Mouse (Mus musculus): ENCODE measurements at regions not wholly inside any gene's neighbourhood (a gene's known extent, or its start where the extent isn't known, plus 50 kb on each side); places are given as distances from the start of the nearest gene placed in this dataset.

DNA sequence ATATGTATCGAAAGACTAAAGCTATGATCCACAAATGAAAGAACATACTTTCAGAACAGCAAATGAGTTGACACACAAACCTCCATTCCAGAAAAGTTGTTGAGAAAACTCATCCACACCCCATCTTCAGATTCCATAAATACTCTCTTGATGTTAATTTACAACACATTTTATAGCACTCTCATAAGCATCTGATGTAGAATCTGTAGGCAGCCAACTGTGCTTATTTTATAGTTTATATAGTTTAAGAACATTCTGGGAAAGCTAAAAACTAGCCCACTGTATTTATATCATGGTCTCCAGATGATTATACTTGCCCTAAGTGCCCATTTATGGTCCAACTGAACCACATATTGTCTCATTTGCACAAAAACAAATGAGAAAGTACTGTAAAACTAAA is 120.8 kb upstream of the Arhgef26 start:
- WGBS: 91% methylated on average over 1 of the region's 1 CpGs
- no peak overlapping the region for H3K4me3 ChIP-seq (replicated peaks; ENCODE audit: low read depth, low read length)
- no peaks in the 10 kb centered on the region for H3K4me1 ChIP-seq (replicated peaks; ENCODE audit: insufficient read depth, low read length)
- DNase-seq (ENCODE audit: low spot score): no peak
- no peak for TF ChIP-seq CTCF (IDR thresholded peaks at IDR 0.05; ENCODE audit: low read depth)
- no peaks in the 10 kb centered on the region for H3K27me3 ChIP-seq (ENCODE audit: insufficient read depth, low read length)
- no peak overlapping the region for H3K9ac ChIP-seq (ENCODE audit: low read depth, low read length)
- H3K27ac ChIP-seq: no peak overlapping the region
- no peak for ATAC-seq (replicated peaks; ENCODE audit: low FRiP score, low read depth)
- H3K36me3 ChIP-seq (ENCODE audit: insufficient read depth, low read length): no peaks in the 10 kb centered on the region
- H3K4me2 ChIP-seq (ENCODE audit: low read length): no peak overlapping the region
- no peaks in the 10 kb centered on the region for H3K9me3 ChIP-seq (replicated peaks; ENCODE audit: low read length)

DNA sequence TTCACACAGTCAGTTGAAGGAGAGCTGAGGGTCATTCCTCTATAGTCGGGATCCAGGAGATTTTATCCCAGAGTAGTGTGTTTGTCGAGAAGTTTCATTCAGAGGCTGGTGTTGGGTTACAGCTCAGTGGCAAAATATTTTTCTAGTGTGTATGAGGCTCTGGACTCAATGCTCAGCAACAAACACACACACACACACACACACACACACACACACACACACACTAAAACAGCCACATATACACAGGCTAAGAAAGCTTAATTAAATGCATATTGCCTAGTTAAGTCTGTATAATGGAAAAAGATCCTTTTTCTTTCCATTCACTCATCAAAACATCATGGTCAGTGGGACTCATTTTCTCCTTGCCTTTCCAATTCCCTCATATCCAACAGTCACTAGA is 110.4 kb upstream of the Arhgef26 start:
- ATAC-seq (replicated peaks; ENCODE audit: low FRiP score, low read depth) (no peak), DNase-seq (ENCODE audit: low spot score) (no peak)
- Histone ChIP-seq H3K9me3 (replicated peaks; ENCODE audit: low read length) (no peaks in the 10 kb centered on the region), H3K36me3 (ENCODE audit: insufficient read depth, low read length) (no peaks in the 10 kb centered on the region), H3K27ac (no peak overlapping the region), H3K4me2 (ENCODE audit: low read length) (no peak overlapping the region), H3K9ac (ENCODE audit: low read depth, low read length) (no peak overlapping the region), H3K4me1 (replicated peaks; ENCODE audit: insufficient read depth, low read length) (no peaks in the 10 kb centered on the region), H3K4me3 (replicated peaks; ENCODE audit: low read depth, low read length) (no peak overlapping the region), H3K27me3 (ENCODE audit: insufficient read depth, low read length) (no peaks in the 10 kb centered on the region)
- no peak for TF ChIP-seq CTCF (IDR thresholded peaks at IDR 0.05; ENCODE audit: low read depth)
- 35% methylated on average over 2 of the region's 2 CpGs for WGBS

DNA sequence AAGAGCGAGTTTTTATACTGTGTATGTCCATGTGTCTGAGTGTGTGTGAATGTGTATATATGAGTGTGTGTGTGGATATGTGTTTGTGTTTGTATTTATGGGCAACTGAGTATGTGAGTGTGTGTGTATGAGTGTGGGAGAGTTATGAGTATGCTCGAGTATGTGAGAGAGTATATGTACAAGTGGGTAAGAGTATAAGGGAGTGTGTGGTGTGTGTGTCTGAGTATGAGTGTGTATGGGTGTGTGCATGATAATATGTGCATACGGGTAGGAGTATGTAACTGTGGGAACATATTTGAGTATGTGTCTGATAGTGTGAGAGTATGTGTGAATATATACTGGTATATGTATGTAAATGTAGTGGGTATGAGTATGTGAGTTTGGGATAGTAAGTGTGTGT is 110.0 kb upstream of the Arhgef26 start:
- Histone ChIP-seq H3K4me3 (replicated peaks; ENCODE audit: low read depth, low read length) (no peak overlapping the region), H3K27ac (no peak overlapping the region), H3K4me2 (ENCODE audit: low read length) (no peak overlapping the region), H3K36me3 (ENCODE audit: insufficient read depth, low read length) (no peaks in the 10 kb centered on the region), H3K9ac (ENCODE audit: low read depth, low read length) (no peak overlapping the region), H3K27me3 (ENCODE audit: insufficient read depth, low read length) (no peaks in the 10 kb centered on the region), H3K9me3 (replicated peaks; ENCODE audit: low read length) (no peaks in the 10 kb centered on the region), H3K4me1 (replicated peaks; ENCODE audit: insufficient read depth, low read length) (no peaks in the 10 kb centered on the region)
- TF ChIP-seq CTCF (IDR thresholded peaks at IDR 0.05; ENCODE audit: low read depth): no peak
- ATAC-seq (replicated peaks; ENCODE audit: low FRiP score, low read depth) (no peak), DNase-seq (ENCODE audit: low spot score) (no peak)
- WGBS: 81% methylated on average over 3 of the region's 3 CpGs

DNA sequence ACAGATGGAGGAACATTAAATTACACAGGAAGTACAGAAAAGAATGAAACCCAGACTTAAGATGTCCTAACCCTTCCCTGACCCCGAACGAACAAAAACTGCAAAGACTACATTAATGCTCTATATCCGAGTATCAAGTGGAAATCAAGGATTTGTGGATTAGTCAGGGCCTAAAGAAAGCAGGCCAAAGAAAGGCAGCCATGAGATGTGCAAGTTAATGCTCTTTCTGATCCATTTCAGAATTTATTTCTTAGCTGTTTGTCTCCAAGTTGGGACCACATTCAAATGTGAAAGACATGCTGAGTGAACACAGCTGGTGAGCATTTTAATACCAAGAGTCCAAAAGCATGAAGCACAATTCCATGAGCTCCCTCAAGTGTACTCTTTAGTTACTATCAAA is 97.1 kb upstream of the Arhgef26 start:
- H3K9ac ChIP-seq (ENCODE audit: low read depth, low read length): no peak overlapping the region
- no peaks in the 10 kb centered on the region for H3K36me3 ChIP-seq (ENCODE audit: insufficient read depth, low read length)
- H3K9me3 ChIP-seq (replicated peaks; ENCODE audit: low read length): no peaks in the 10 kb centered on the region
- ATAC-seq (replicated peaks; ENCODE audit: low FRiP score, low read depth) (peak; percentile 40; the same call in 1 of the 2 replicates), DNase-seq (ENCODE audit: low spot score) (peak; percentile 68)
- H3K4me1 ChIP-seq (replicated peaks; ENCODE audit: insufficient read depth, low read length): no peaks in the 10 kb centered on the region
- H3K27me3 ChIP-seq (ENCODE audit: insufficient read depth, low read length): no peaks in the 10 kb centered on the region
- TF ChIP-seq CTCF (IDR thresholded peaks at IDR 0.05; ENCODE audit: low read depth): no peak
- H3K27ac ChIP-seq: 0 out of 2 replicates have a peak overlapping the region, but pooled peaks have one; percentile 31
- WGBS: 54% methylated on average over 3 of the region's 3 CpGs
- H3K4me2 ChIP-seq (ENCODE audit: low read length): no peak overlapping the region
- H3K4me3 ChIP-seq (replicated peaks; ENCODE audit: low read depth, low read length): no peak overlapping the region

DNA sequence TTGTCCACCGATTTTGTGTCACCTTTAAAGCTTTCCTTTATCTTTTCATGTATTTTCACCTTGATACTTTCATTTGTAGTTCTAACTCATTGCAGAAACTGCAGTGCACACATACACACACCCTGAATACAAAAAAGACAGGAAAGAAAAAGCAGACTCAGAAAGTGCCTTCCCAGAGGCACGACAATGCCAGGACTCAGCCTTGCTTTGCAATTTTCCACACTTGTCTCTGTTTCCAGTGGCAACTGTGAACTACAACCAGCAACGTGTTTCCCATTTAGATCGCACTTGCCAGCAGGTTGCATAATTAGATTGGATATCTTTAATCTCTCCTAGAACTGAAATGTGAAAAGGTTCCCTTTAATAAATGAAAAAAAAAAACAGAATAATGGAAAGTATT is 66.4 kb upstream of the Arhgef26 start:
- no peak for ATAC-seq (replicated peaks; ENCODE audit: low FRiP score, low read depth)
- no peak for DNase-seq (ENCODE audit: low spot score)
- H3K27me3 ChIP-seq (ENCODE audit: insufficient read depth, low read length): no peaks in the 10 kb centered on the region
- no peaks in the 10 kb centered on the region for H3K36me3 ChIP-seq (ENCODE audit: insufficient read depth, low read length)
- H3K9me3 ChIP-seq (replicated peaks; ENCODE audit: low read length): no peaks in the 10 kb centered on the region
- no peak overlapping the region for H3K27ac ChIP-seq
- no peak overlapping the region for H3K9ac ChIP-seq (ENCODE audit: low read depth, low read length)
- TF ChIP-seq CTCF (IDR thresholded peaks at IDR 0.05; ENCODE audit: low read depth): no peak
- no peak overlapping the region for H3K4me3 ChIP-seq (replicated peaks; ENCODE audit: low read depth, low read length)
- H3K4me2 ChIP-seq (ENCODE audit: low read length): no peak overlapping the region
- 77% methylated on average over 4 of the region's 4 CpGs for WGBS
- no peaks in the 10 kb centered on the region for H3K4me1 ChIP-seq (replicated peaks; ENCODE audit: insufficient read depth, low read length)

GRCm38 (mm10) chr3:62278279-62278678 is 59.9 kb upstream of the Arhgef26 start:
- H3K4me2 ChIP-seq (ENCODE audit: low read length): no peak overlapping the region
- 83% methylated on average over 3 of the region's 3 CpGs for WGBS
- H3K27ac ChIP-seq: no peak overlapping the region
- H3K4me3 ChIP-seq (replicated peaks; ENCODE audit: low read depth, low read length): no peak overlapping the region
- no peak overlapping the region for H3K9ac ChIP-seq (ENCODE audit: low read depth, low read length)
- no peaks in the 10 kb centered on the region for H3K36me3 ChIP-seq (ENCODE audit: insufficient read depth, low read length)
- H3K27me3 ChIP-seq (ENCODE audit: insufficient read depth, low read length): no peaks in the 10 kb centered on the region
- H3K4me1 ChIP-seq (replicated peaks; ENCODE audit: insufficient read depth, low read length): 0 out of 2 replicates have a peak, but pooled peaks cover 3% of the 10 kb centered on the region
- TF ChIP-seq CTCF (IDR thresholded peaks at IDR 0.05; ENCODE audit: low read depth): no peak
- H3K9me3 ChIP-seq (replicated peaks; ENCODE audit: low read length): no peaks in the 10 kb centered on the region
- no peak for ATAC-seq (replicated peaks; ENCODE audit: low FRiP score, low read depth)
- no peak for DNase-seq (ENCODE audit: low spot score)

DNA sequence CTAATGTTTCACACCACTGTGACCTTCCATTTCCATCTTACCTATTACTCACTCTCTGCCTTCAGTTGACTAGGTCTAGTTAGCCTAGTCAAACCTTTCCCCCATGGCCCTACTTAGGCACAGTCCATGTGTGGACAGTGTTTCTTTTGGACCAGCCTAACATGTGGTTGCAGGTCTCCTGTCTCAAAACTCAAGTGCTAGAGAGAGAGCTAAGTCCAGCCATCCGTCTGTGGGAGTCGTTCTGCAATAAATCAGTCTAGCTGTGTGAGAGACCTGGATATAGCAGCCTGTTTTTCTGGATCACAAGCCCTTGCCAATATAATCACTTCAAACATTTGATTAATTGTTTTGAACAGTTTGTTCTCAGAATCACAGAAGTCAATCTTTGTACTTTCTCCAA is 57.2 kb upstream of the Arhgef26 start:
- H3K4me3 ChIP-seq (replicated peaks; ENCODE audit: low read depth, low read length): no peak overlapping the region
- DNase-seq (ENCODE audit: low spot score): peak; percentile 34
- H3K9ac ChIP-seq (ENCODE audit: low read depth, low read length): no peak overlapping the region
- no peak overlapping the region for H3K4me2 ChIP-seq (ENCODE audit: low read length)
- H3K36me3 ChIP-seq (ENCODE audit: insufficient read depth, low read length): no peaks in the 10 kb centered on the region
- no peaks in the 10 kb centered on the region for H3K27me3 ChIP-seq (ENCODE audit: insufficient read depth, low read length)
- no peak for TF ChIP-seq CTCF (IDR thresholded peaks at IDR 0.05; ENCODE audit: low read depth)
- no peak for ATAC-seq (replicated peaks; ENCODE audit: low FRiP score, low read depth)
- no peaks in the 10 kb centered on the region for H3K9me3 ChIP-seq (replicated peaks; ENCODE audit: low read length)
- H3K4me1 ChIP-seq (replicated peaks; ENCODE audit: insufficient read depth, low read length): 0 out of 2 replicates have a peak, but pooled peaks cover 3% of the 10 kb centered on the region
- 18% methylated on average over 2 of the region's 2 CpGs for WGBS
- no peak overlapping the region for H3K27ac ChIP-seq
